Mouse (Mus musculus): Measurements from ENCODE around the gene Krtap10-4. TPM values are rescaled to one million over a fixed set of nuclear protein-coding genes. Genes with fewer than 3 reads are reported as not detected.
"Not testable (repeated sequence)": the region's sequence is repeated elsewhere in the genome, so short reads cannot be mapped to it uniquely, and the experiment has no call there.

Krtap10-4 gene
- polyA plus RNA-seq, 1 experiment from 2014 or later = not detected

DNA sequence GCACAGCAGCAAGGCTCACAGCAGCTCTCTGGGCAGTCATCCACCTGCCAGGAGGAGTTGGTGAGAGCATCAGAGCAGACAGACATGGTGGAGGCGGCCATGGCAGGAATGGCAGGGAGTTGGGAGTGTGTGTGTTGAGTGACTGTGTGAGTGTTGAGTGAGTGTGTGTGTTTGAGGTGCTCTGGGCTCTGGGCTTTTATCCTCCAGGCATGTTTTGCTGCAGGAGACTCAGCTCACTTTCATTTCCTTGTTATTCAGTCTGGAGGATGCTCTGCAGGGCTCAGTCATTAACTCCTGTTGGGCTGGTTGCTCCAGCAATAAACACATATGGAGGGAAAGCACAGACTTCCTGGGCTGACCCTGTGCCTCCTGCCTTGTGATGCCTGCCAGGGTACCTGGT is 50.1 kb downstream of the Krtap10-4 start, which contains the start of gene Gm7138:
Gm7138 (minus strand) TSS at position 101 of the 400 bp plus-strand sequence.
- not testable (repeated sequence) for H3K27ac ChIP-seq; DNase-seq (ENCODE audit: low spot score); H3K27me3 ChIP-seq (ENCODE audit: low read depth, poor library complexity, severe bottlenecking); H3K9me3 ChIP-seq (replicated peaks); H3K4me3 ChIP-seq; H3K36me3 ChIP-seq; H3K4me1 ChIP-seq
- WGBS = 48% methylated on average over 1 of the region's 1 CpGs

Other genes with a start within 250 kb of the Krtap10-4 start
- 64.0 and 73.7 TPM in 2 replicates for gene Pttg1ip, start 245.4 kb downstream of the Krtap10-4 start, polyA plus RNA-seq (2016; fragmentation: Nextera tagmentation; extraction: Ambion mirVana)
- 400 and 420 TPM in 2 replicates for gene Sumo3, start 221.0 kb downstream of the Krtap10-4 start, polyA plus RNA-seq (2016; fragmentation: Nextera tagmentation; extraction: Ambion mirVana)
- 1.6 and 1.7 TPM in 2 replicates for gene Gm49325, start 220.9 kb downstream of the Krtap10-4 start, polyA plus RNA-seq (2016; fragmentation: Nextera tagmentation; extraction: Ambion mirVana)
- 98.4 and 104 TPM in 2 replicates for gene Ube2g2, start 204.8 kb downstream of the Krtap10-4 start, polyA plus RNA-seq (2016; fragmentation: Nextera tagmentation; extraction: Ambion mirVana)
- gene Tspear, start 140.5 kb downstream of the Krtap10-4 start, polyA plus RNA-seq (2016; fragmentation: Nextera tagmentation; extraction: Ambion mirVana) = 0.59 and 0.74 TPM in 2 replicates
- not detected in 2 replicates for gene Gm19402, start 136.3 kb downstream of the Krtap10-4 start, polyA plus RNA-seq (2016; fragmentation: Nextera tagmentation; extraction: Ambion mirVana)
- not detected in 2 replicates for gene Gm9508, start 129.9 kb downstream of the Krtap10-4 start, polyA plus RNA-seq (2016; fragmentation: Nextera tagmentation; extraction: Ambion mirVana)
- not detected in 2 replicates for gene Gm10272, start 120.5 kb downstream of the Krtap10-4 start, polyA plus RNA-seq (2016; fragmentation: Nextera tagmentation; extraction: Ambion mirVana)
- not detected in 2 replicates for gene Gm10024, start 115.6 kb downstream of the Krtap10-4 start, polyA plus RNA-seq (2016; fragmentation: Nextera tagmentation; extraction: Ambion mirVana)
- not detected in 2 replicates for gene Gm10142, start 111.3 kb downstream of the Krtap10-4 start, polyA plus RNA-seq (2016; fragmentation: Nextera tagmentation; extraction: Ambion mirVana)
- not detected in 2 replicates for gene Krtap12-1, start 106.5 kb downstream of the Krtap10-4 start, polyA plus RNA-seq (2016; fragmentation: Nextera tagmentation; extraction: Ambion mirVana)
- gene Gm10100, start 100.6 kb downstream of the Krtap10-4 start, polyA plus RNA-seq (2016; fragmentation: Nextera tagmentation; extraction: Ambion mirVana) = not detected in 2 replicates
- gene Gm18596, start 84.5 kb downstream of the Krtap10-4 start, polyA plus RNA-seq (2016; fragmentation: Nextera tagmentation; extraction: Ambion mirVana) = not detected in 2 replicates
- gene Gm9736, start 75.7 kb downstream of the Krtap10-4 start, polyA plus RNA-seq (2016; fragmentation: Nextera tagmentation; extraction: Ambion mirVana) = not detected in 2 replicates
- gene Gm3233, start 67.4 kb downstream of the Krtap10-4 start, polyA plus RNA-seq (2016; fragmentation: Nextera tagmentation; extraction: Ambion mirVana) = not detected in 2 replicates
- not detected in 2 replicates for gene Gm3238, start 55.8 kb downstream of the Krtap10-4 start, polyA plus RNA-seq (2016; fragmentation: Nextera tagmentation; extraction: Ambion mirVana)
- not detected in 2 replicates for gene Gm7138, start 50.2 kb downstream of the Krtap10-4 start, polyA plus RNA-seq (2016; fragmentation: Nextera tagmentation; extraction: Ambion mirVana)
- not detected in 2 replicates for gene Gm3250, start 44.6 kb downstream of the Krtap10-4 start, polyA plus RNA-seq (2016; fragmentation: Nextera tagmentation; extraction: Ambion mirVana)
- not detected in 2 replicates for gene Gm7137, start 38.9 kb downstream of the Krtap10-4 start, polyA plus RNA-seq (2016; fragmentation: Nextera tagmentation; extraction: Ambion mirVana)
- gene Gm9639, start 32.0 kb downstream of the Krtap10-4 start, polyA plus RNA-seq (2016; fragmentation: Nextera tagmentation; extraction: Ambion mirVana) = not detected in 2 replicates
- not detected in 2 replicates for gene Gm19668, start 28.0 kb downstream of the Krtap10-4 start, polyA plus RNA-seq (2016; fragmentation: Nextera tagmentation; extraction: Ambion mirVana)
- gene Gm9507, start 15.3 kb downstream of the Krtap10-4 start, polyA plus RNA-seq (2016; fragmentation: Nextera tagmentation; extraction: Ambion mirVana) = not detected in 2 replicates
- gene Gm2696, start 12.4 kb downstream of the Krtap10-4 start, polyA plus RNA-seq (2016; fragmentation: Nextera tagmentation; extraction: Ambion mirVana) = not detected in 2 replicates
- gene Krtap10-10, start 8.9 kb upstream of the Krtap10-4 start, polyA plus RNA-seq (2016; fragmentation: Nextera tagmentation; extraction: Ambion mirVana) = not detected in 2 replicates
- gene Gm36176, start 19.7 kb upstream of the Krtap10-4 start, polyA plus RNA-seq (2016; fragmentation: Nextera tagmentation; extraction: Ambion mirVana) = not detected in 2 replicates
- not detected in 2 replicates for gene Gm10318, start 25.8 kb upstream of the Krtap10-4 start, polyA plus RNA-seq (2016; fragmentation: Nextera tagmentation; extraction: Ambion mirVana)
- not detected in 2 replicates for gene Gm3285, start 34.9 kb upstream of the Krtap10-4 start, polyA plus RNA-seq (2016; fragmentation: Nextera tagmentation; extraction: Ambion mirVana)
- gene Lrrc3, start 75.4 kb upstream of the Krtap10-4 start, polyA plus RNA-seq (2016; fragmentation: Nextera tagmentation; extraction: Ambion mirVana) = 1.5 and 1.7 TPM in 2 replicates
- gene Trpm2, start 143.5 kb upstream of the Krtap10-4 start, polyA plus RNA-seq (2016; fragmentation: Nextera tagmentation; extraction: Ambion mirVana) = 0.16 and 0.23 TPM in 2 replicates
- gene 1810043G02Rik, start 151.4 kb upstream of the Krtap10-4 start, polyA plus RNA-seq (2016; fragmentation: Nextera tagmentation; extraction: Ambion mirVana) = 29.4 and 32.2 TPM in 2 replicates
- 235 and 259 TPM in 2 replicates for gene Pfkl, start 183.0 kb upstream of the Krtap10-4 start, polyA plus RNA-seq (2016; fragmentation: Nextera tagmentation; extraction: Ambion mirVana)
- 0.10 TPM in 1 of 2 replicates, not detected in the other for gene Dnmt3l, start 214.9 kb upstream of the Krtap10-4 start, polyA plus RNA-seq (2016; fragmentation: Nextera tagmentation; extraction: Ambion mirVana)
- 0.15 and 0.21 TPM in 2 replicates for gene Aire, start 216.5 kb upstream of the Krtap10-4 start, polyA plus RNA-seq (2016; fragmentation: Nextera tagmentation; extraction: Ambion mirVana)
- 2.5 and 2.6 TPM in 2 replicates for gene Icosl, start 242.2 kb upstream of the Krtap10-4 start, polyA plus RNA-seq (2016; fragmentation: Nextera tagmentation; extraction: Ambion mirVana)